Mouse (Mus musculus) hindbrain, postnatal 0 days (tissue): ENCODE measurements at regions not wholly inside any gene's neighbourhood (a gene's known extent, or its start where the extent isn't known, plus 50 kb on each side); places are given as distances from the start of the nearest gene placed in this dataset.
"Not testable (repeated sequence)": the region's sequence is repeated elsewhere in the genome, so short reads cannot be mapped to it uniquely, and the experiment has no call there.

Experiments used
- ATAC-seq: fragments of 200-750 bp; cut with Nextera tagmentation; 2 replicates; pipeline ENCODE4 v1.8.0; 2017; ENCODE audit warnings: mild to moderate bottlenecking, moderate TSS enrichment, moderate library complexity
- DNase-seq: peaks from one replicate; pipeline ENCODE4 v3.0.0-alpha.2; 2015; ENCODE audit warnings: low spot score
- H3K27ac ChIP-seq: fragments of 300-500 bp; sonication (generic); 2 replicates; pipeline ENCODE4 v1.5.1; 2014; ENCODE audit warnings: mild to moderate bottlenecking
- H3K27me3 ChIP-seq: fragments of 300-500 bp; sonication (generic); 2 replicates; pipeline ENCODE4 v1.6.1; 2014; ENCODE audit warnings: low read length, mixed read lengths; ENCODE audit not compliant: insufficient read depth
- H3K36me3 ChIP-seq: fragments of 300-500 bp; sonication (generic); 2 replicates; pipeline ENCODE4 v1.6.1; 2014; ENCODE audit warnings: low read length, mixed read lengths; ENCODE audit not compliant: insufficient read depth
- H3K4me1 ChIP-seq: fragments of 300-500 bp; sonication (generic); 2 replicates; pipeline ENCODE4 v1.6.1; 2014; ENCODE audit warnings: antibody characterized with exemption, low read length, mixed read lengths; ENCODE audit not compliant: insufficient read depth
- H3K4me2 ChIP-seq: fragments of 300-500 bp; sonication (generic); 2 replicates; pipeline ENCODE4 v1.6.1; 2014; ENCODE audit warnings: low read depth, mild to moderate bottlenecking, low read length, moderate library complexity, mixed read lengths
- H3K4me3 ChIP-seq: fragments of 300-500 bp; sonication (generic); 2 replicates; pipeline ENCODE4 v1.5.1; 2014; ENCODE audit warnings: low read length
- H3K9ac ChIP-seq: fragments of 300-500 bp; sonication (generic); replicated peaks from 2 replicates; pipeline ENCODE4 v1.6.1; 2014; ENCODE audit warnings: mild to moderate bottlenecking, low read length, moderate library complexity, mixed read lengths
- H3K9me3 ChIP-seq: fragments of 300-500 bp; sonication (generic); 2 replicates; pipeline ENCODE4 v1.6.1; 2016; ENCODE audit warnings: low read length, mixed read lengths
- CTCF ChIP-seq: IDR thresholded peaks from 2 replicates; pipeline ENCODE4 v1.5.1; 2016; ENCODE audit warnings: antibody characterized with exemption, control low read depth, low read depth
- WGBS: fragments of 180-500 bp; shearing (Covaris S2); extraction: QIAGEN DNeasy Blood & Tissue Kit; methylation state at CpG from one replicate; pipeline ENCODE4 v1.1.7; 2014; 5-methylcytosine and 5-hydroxymethylcytosine counted together

- no peaks in the 10 kb centered on the region for H3K36me3 ChIP-seq
- DNase-seq, result peak; percentile 49
- H3K4me2 ChIP-seq, result no peak overlapping the region
- H3K27me3 ChIP-seq, result no peaks in the 10 kb centered on the region
- H3K4me3 ChIP-seq, result no peak overlapping the region
- H3K9me3 ChIP-seq, result no peaks in the 10 kb centered on the region
- no peaks in the 10 kb centered on the region for H3K4me1 ChIP-seq
- ATAC-seq, result peak; percentile 78
- H3K27ac ChIP-seq, result no peak overlapping the region
- no peak overlapping the region for H3K9ac ChIP-seq
- no peak for TF ChIP-seq CTCF
- 27% methylated on average over 11 of the region's 11 CpGs for WGBS
Measured at GRCm38 (mm10) chr14:53992712-53993286, 261.1 kb downstream of the Dad1 start.

GRCm38 (mm10) chr14:53991390-53991789 is 262.5 kb downstream of the Dad1 start:
- no peaks in the 10 kb centered on the region for H3K27me3 ChIP-seq
- ATAC-seq (no peak), DNase-seq (no peak)
- H3K9ac ChIP-seq, result no peak overlapping the region
- H3K4me2 ChIP-seq, result no peak overlapping the region
- 38% methylated on average over 4 of the region's 4 CpGs for WGBS
- H3K9me3 ChIP-seq, result no peaks in the 10 kb centered on the region
- no peaks in the 10 kb centered on the region for H3K4me1 ChIP-seq
- H3K27ac ChIP-seq, result no peak overlapping the region
- no peaks in the 10 kb centered on the region for H3K36me3 ChIP-seq
- TF ChIP-seq CTCF, result no peak
- H3K4me3 ChIP-seq, result no peak overlapping the region

- 66% methylated on average over 5 of the region's 5 CpGs for WGBS
- no peak for TF ChIP-seq CTCF
- Histone ChIP-seq H3K9ac (no peak overlapping the region), H3K4me3 (no peak overlapping the region), H3K27ac (no peak overlapping the region), H3K4me1 (no peaks in the 10 kb centered on the region; the same call in 1 of the 2 replicates), H3K4me2 (no peak overlapping the region), H3K36me3 (no peaks in the 10 kb centered on the region), H3K27me3 (no peaks in the 10 kb centered on the region), H3K9me3 (no peaks in the 10 kb centered on the region)
- DNase-seq, result no peak
- no peak for ATAC-seq
Measured at GRCm38 (mm10) chr14:53980771-53981170, 273.1 kb downstream of the Dad1 start.

GRCm38 (mm10) chr14:53961426-53961825 is 292.5 kb downstream of the Dad1 start:
- ATAC-seq, H3K4me1 ChIP-seq, H3K36me3 ChIP-seq, H3K4me2 ChIP-seq, DNase-seq, H3K27me3 ChIP-seq, H3K9me3 ChIP-seq, H3K4me3 ChIP-seq, H3K9ac ChIP-seq, H3K27ac ChIP-seq: not testable (repeated sequence)
- WGBS, result 84% methylated on average over 8 of the region's 11 CpGs

GRCm38 (mm10) chr14:53960779-53961178 is 293.1 kb downstream of the Dad1 start:
- Histone ChIP-seq H3K4me3 (no peak overlapping the region), H3K9me3 (no peaks in the 10 kb centered on the region), H3K9ac (no peak overlapping the region), H3K4me2 (no peak overlapping the region), H3K4me1 (no peaks in the 10 kb centered on the region), H3K27me3 (no peaks in the 10 kb centered on the region), H3K36me3 (no peaks in the 10 kb centered on the region), H3K27ac (no peak overlapping the region)
- no peak for ATAC-seq
- no peak for TF ChIP-seq CTCF
- WGBS, result 89% methylated on average over 7 of the region's 7 CpGs
- DNase-seq, result no peak

- H3K4me3 ChIP-seq, H3K27ac ChIP-seq, ATAC-seq, DNase-seq, H3K4me2 ChIP-seq, H3K4me1 ChIP-seq, H3K9me3 ChIP-seq, H3K27me3 ChIP-seq, H3K36me3 ChIP-seq, H3K9ac ChIP-seq: not testable (repeated sequence)
- 97% methylated on average over 28 of the region's 29 CpGs for WGBS
Measured at GRCm38 (mm10) chr14:53935791-53936231, 318.1 kb downstream of the Dad1 start.

- ATAC-seq, H3K4me2 ChIP-seq, DNase-seq, H3K9me3 ChIP-seq, H3K27ac ChIP-seq, H3K27me3 ChIP-seq, H3K9ac ChIP-seq, H3K4me3 ChIP-seq, H3K36me3 ChIP-seq, H3K4me1 ChIP-seq: not testable (repeated sequence)
- whole genome bisulfite sequencing, result 84% methylated on average over 4 of the region's 13 CpGs
Measured at GRCm38 (mm10) chr14:53935336-53935735, 318.6 kb downstream of the Dad1 start.
